26 mouse cellular contexts compared by ENCODE assay signal in the genomic region with DNA sequence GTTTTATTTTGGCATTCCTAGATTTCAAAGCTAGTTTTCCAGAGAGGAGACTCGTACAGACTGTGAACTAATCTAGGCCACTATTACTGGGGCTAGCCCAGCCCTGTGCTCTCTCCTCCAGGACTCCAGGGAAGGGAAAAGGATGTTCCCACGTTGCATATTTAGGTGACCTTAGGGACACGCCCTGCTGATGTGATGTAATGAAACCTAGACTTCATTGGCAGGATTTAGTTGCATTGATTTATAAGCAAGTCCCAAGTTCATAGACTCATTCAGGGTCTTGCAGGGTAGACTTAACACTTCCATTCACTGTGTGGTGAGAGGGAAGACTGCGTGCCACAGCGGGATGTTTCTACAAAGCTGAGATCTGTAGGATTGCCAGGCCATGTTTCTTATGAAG. TPM values are rescaled to one million over a fixed set of nuclear protein-coding genes. Genes with fewer than 3 reads are reported as not detected.
A peak's percentile ranks its signal among the peaks of the same experiment; 100 is the strongest.
DNase-seq lines count a peak whose midpoint lies in the region; ATAC-seq and TF ChIP-seq lines count a peak whose summit lies in the region.
"Had no signal": no experiment of that assay in that cellular context is flagged by ENCODE, and none has a peak within 500 bp of the region (broad histone marks: within the 10 kb centered on the region; RNA-seq: fewer than 3 reads in every experiment).

No protein-coding gene starts in this region.

- H3K9me3 ChIP-seq in stomach, embryonic 15.5 days = no peaks in the 10 kb centered on the region
- no peaks in the 10 kb centered on the region for H3K9me3 ChIP-seq in stomach, postnatal 0 days (ENCODE audit: control insufficient read depth, low read length)
- no peaks in the 10 kb centered on the region for H3K9me3 ChIP-seq in stomach, embryonic 16.5 days (replicated peaks; ENCODE audit: control insufficient read depth, low read length)
- H3K9me3 ChIP-seq: embryonic facial prominence, embryonic 10.5 days; embryonic facial prominence, embryonic 13.5 days; forebrain, embryonic 12.5 days; forebrain, embryonic 15.5 days; hindbrain, embryonic 12.5 days; hindbrain, embryonic 15.5 days had no signal

- no peak overlapping the region for H3K9ac ChIP-seq in liver, adult 2 months (ENCODE audit: low read depth, low read length)
- H3K9ac ChIP-seq in stomach, embryonic 15.5 days = no peak overlapping the region
- no peak overlapping the region for H3K9ac ChIP-seq in stomach, postnatal 0 days (ENCODE audit: low read length)
- no peak overlapping the region for H3K9ac ChIP-seq in stomach, embryonic 16.5 days (ENCODE audit: low read length)
- H3K9ac ChIP-seq: embryonic facial prominence, embryonic 13.5 days; forebrain, embryonic 12.5 days; forebrain, embryonic 15.5 days; hindbrain, embryonic 12.5 days; hindbrain, embryonic 15.5 days had no signal

- no peak for TF ChIP-seq CTCF in liver, adult 2 months (IDR thresholded peaks at IDR 0.05; ENCODE audit: low read depth, low read length)
- no peak for TF ChIP-seq CTCF in stomach, postnatal 0 days (IDR thresholded peaks at IDR 0.05; ENCODE audit: low read depth)

- H3K4me2 ChIP-seq in stomach, embryonic 15.5 days = no peak overlapping the region
- no peak overlapping the region for H3K4me2 ChIP-seq in stomach, postnatal 0 days (replicated peaks; ENCODE audit: low read depth)
- no peak overlapping the region for H3K4me2 ChIP-seq in stomach, embryonic 16.5 days (ENCODE audit: low read depth, low read length)
- H3K4me2 ChIP-seq: embryonic facial prominence, embryonic 13.5 days; forebrain, embryonic 12.5 days; forebrain, embryonic 15.5 days; heart, embryonic 11.5 days; hindbrain, embryonic 12.5 days; hindbrain, embryonic 15.5 days had no signal

- H3K36me3 ChIP-seq in liver, adult 2 months (ENCODE audit: control insufficient read depth, insufficient read depth, low read length) = no peaks in the 10 kb centered on the region
- no peaks in the 10 kb centered on the region for H3K36me3 ChIP-seq in stomach, embryonic 15.5 days
- no peaks in the 10 kb centered on the region for H3K36me3 ChIP-seq in stomach, postnatal 0 days (ENCODE audit: control insufficient read depth, insufficient read depth, low read length)
- H3K36me3 ChIP-seq in stomach, embryonic 16.5 days (ENCODE audit: control insufficient read depth, insufficient read depth, low read length) = no peaks in the 10 kb centered on the region
- H3K36me3 ChIP-seq: embryonic facial prominence, embryonic 10.5 days; embryonic facial prominence, embryonic 13.5 days; forebrain, embryonic 12.5 days; forebrain, embryonic 15.5 days; hindbrain, embryonic 12.5 days; hindbrain, embryonic 15.5 days had no signal

- H3K79me2 ChIP-seq in liver, adult 2 months (ENCODE audit: control insufficient read depth, insufficient read depth, low read length) = no peaks in the 10 kb centered on the region

- TF ChIP-seq EP300 in stomach, postnatal 0 days (optimal IDR thresholded peaks at IDR 0.05) = no peak

- DNase-seq in liver, adult 2 months (ENCODE audit: extremely low read depth, low read depth, low spot score) = peak; percentile 70
- DNase-seq in liver = no peak
- DNase-seq in stomach, postnatal 0 days (ENCODE audit: low spot score) = no peak
- no peak for DNase-seq in right cerebral cortex, postnatal 4 days
- DNase-seq: adrenal gland, adult 8-10 months; adrenal gland, postnatal 25 days; cerebellum, adult 11-12 months; cerebellum, adult 8-10 months; cerebellum, postnatal 10 days; cerebellum, postnatal 36 days; embryo, embryonic 11 days; gastrocnemius, postnatal 10 days; heart, adult 11 months had no signal

- 44% methylated on average over 5 of the region's 5 CpGs for WGBS in liver, adult 2 months
- WGBS in stomach, embryonic 15.5 days = 70% methylated on average over 5 of the region's 5 CpGs
- 57% methylated on average over 5 of the region's 5 CpGs for WGBS in stomach, postnatal 0 days
- 75% methylated on average over 5 of the region's 5 CpGs for WGBS in stomach, embryonic 16.5 days

- H3K27me3 ChIP-seq in liver, adult 2 months (ENCODE audit: control insufficient read depth, insufficient read depth, low read length) = no peaks in the 10 kb centered on the region
- no peaks in the 10 kb centered on the region for H3K27me3 ChIP-seq in stomach, embryonic 15.5 days (replicated peaks)
- H3K27me3 ChIP-seq in stomach, postnatal 0 days (ENCODE audit: control insufficient read depth, insufficient read depth, low read length) = no peaks in the 10 kb centered on the region
- no peaks in the 10 kb centered on the region for H3K27me3 ChIP-seq in stomach, embryonic 16.5 days (ENCODE audit: control insufficient read depth, insufficient read depth, low read length)
- H3K27me3 ChIP-seq: embryonic facial prominence, embryonic 13.5 days; forebrain, embryonic 12.5 days; forebrain, embryonic 15.5 days; hindbrain, embryonic 12.5 days; hindbrain, embryonic 15.5 days had no signal

- peaks cover 9% of the 10 kb centered on the region for H3K4me1 ChIP-seq in liver, adult 2 months (ENCODE audit: control insufficient read depth, insufficient read depth, low read length)
- peaks cover 9% of the 10 kb centered on the region; the same call in 1 of the 2 replicates for H3K4me1 ChIP-seq in stomach, embryonic 15.5 days
- H3K4me1 ChIP-seq in stomach, postnatal 0 days (replicated peaks; ENCODE audit: control insufficient read depth, insufficient read depth) = peaks cover 10% of the 10 kb centered on the region
- H3K4me1 ChIP-seq in stomach, embryonic 16.5 days (ENCODE audit: control insufficient read depth, insufficient read depth, low read length) = peaks cover 31% of the 10 kb centered on the region

- no peak for TF ChIP-seq POLR2A in liver, adult 2 months (IDR thresholded peaks at IDR 0.05; ENCODE audit: extremely low read depth, insufficient read depth, low read length)

- no peak overlapping the region for H3K27ac ChIP-seq in liver, adult 2 months (replicated peaks; ENCODE audit: insufficient read depth, low read depth, low read length)
- peak overlapping the region; percentile 12; the same call in 1 of the 2 replicates for H3K27ac ChIP-seq in stomach, embryonic 15.5 days
- H3K27ac ChIP-seq in stomach, postnatal 0 days (replicated peaks) = no peak overlapping the region
- peak overlapping the region; percentile 5; the same call in 1 of the 2 replicates for H3K27ac ChIP-seq in stomach, embryonic 16.5 days (ENCODE audit: low read length)
- H3K27ac ChIP-seq: embryonic facial prominence, embryonic 10.5 days; embryonic facial prominence, embryonic 13.5 days; forebrain, embryonic 12.5 days; forebrain, embryonic 15.5 days; hindbrain, embryonic 12.5 days; hindbrain, embryonic 15.5 days had no signal

- ATAC-seq in stomach, embryonic 15.5 days (ENCODE audit: insufficient read depth, low FRiP score, low read depth) = no peak
- ATAC-seq in stomach, postnatal 0 days (ENCODE audit: low FRiP score, low TSS enrichment) = no peak
- no peak for ATAC-seq in stomach, embryonic 16.5 days (ENCODE audit: insufficient read depth, low FRiP score)
- ATAC-seq: activated CD4-positive, CD25-positive, alpha-beta regulatory T cell, adult 4 months; CD4-positive, CD25-positive, alpha-beta regulatory T cell, adult 4 months; forebrain, embryonic 15.5 days had no signal

- no peak overlapping the region for H3K4me3 ChIP-seq in liver, adult 2 months (ENCODE audit: insufficient read depth, low read depth, low read length)
- no peak overlapping the region for H3K4me3 ChIP-seq in stomach, embryonic 15.5 days (replicated peaks)
- H3K4me3 ChIP-seq in stomach, postnatal 0 days (ENCODE audit: low read depth, low read length) = no peak overlapping the region
- H3K4me3 ChIP-seq in stomach, embryonic 16.5 days (replicated peaks; ENCODE audit: low read length) = no peak overlapping the region
- H3K4me3 ChIP-seq: embryonic facial prominence, embryonic 10.5 days; embryonic facial prominence, embryonic 13.5 days; erythroblast, embryonic 14.5 days; forebrain, embryonic 12.5 days; forebrain, embryonic 15.5 days; hindbrain, embryonic 12.5 days; hindbrain, embryonic 15.5 days had no signal

RNA-seq across cellular contexts. Expression of gene Serp2, which starts 58.0 kb away (rescaled TPM):
- total RNA-seq in liver, adult 2 months (2014; rRNA removed) = 0.37 TPM in 1 of 2 replicates, not detected in the other
- not detected in 2 replicates for polyA plus RNA-seq in liver, adult 2 months (2012; rRNA removed)
- 9.0 and 9.2 TPM in 2 replicates for polyA plus RNA-seq in stomach, embryonic 15.5 days (2015; fragmentation: Nextera tagmentation; extraction: Ambion mirVana)
- 7.4 and 8.0 TPM in 2 replicates for polyA plus RNA-seq in stomach, postnatal 0 days (2015; fragmentation: Nextera tagmentation; extraction: Ambion mirVana)
- polyA plus RNA-seq in stomach, embryonic 16.5 days (2015; fragmentation: Nextera tagmentation; extraction: Ambion mirVana) = 7.8 and 8.8 TPM in 2 replicates
- total RNA-seq: hematopoietic stem cell, adult 5-6 weeks had no signal

Comparison
In these comparisons a context has a peak if more than half of its experiments do, and no peak if none do; other contexts are left out.
1. H3K27ac ChIP-seq: peak in stomach, embryonic 15.5 days (single experiment) and stomach, embryonic 16.5 days (single experiment); none in liver, adult 2 months (single experiment) and stomach, postnatal 0 days (single experiment).